Mouse (Mus musculus): ENCODE measurements around the gene Zfr. TPM values are rescaled to one million over a fixed set of nuclear protein-coding genes. Genes with fewer than 3 reads are reported as not detected.
"Not testable (repeated sequence)": the region's sequence is repeated elsewhere in the genome, so short reads cannot be mapped to it uniquely, and the experiment has no call there.

Zfr gene
- total RNA-seq, 2 experiments from 2014 or later, result 332 to 347 TPM

DNA sequence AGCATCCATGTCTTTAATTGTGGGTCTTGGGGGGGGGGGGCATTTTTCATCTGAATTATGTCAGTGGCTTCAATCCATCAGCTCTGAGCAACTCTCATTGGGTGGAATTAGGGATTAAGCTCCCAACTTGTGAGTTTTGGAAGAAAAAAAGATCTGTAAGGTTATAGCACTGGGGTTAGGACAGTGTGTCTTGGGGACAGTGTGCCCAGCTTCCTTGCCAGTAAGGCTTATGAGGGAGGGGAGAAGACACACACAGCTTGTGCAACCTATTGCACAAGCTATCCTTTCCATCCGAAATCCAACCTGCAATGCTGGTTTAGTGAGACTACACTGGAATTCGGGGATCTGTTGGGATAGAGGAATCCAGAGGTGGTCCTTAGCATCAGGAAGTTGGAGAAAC, 12.8 kb upstream of the Zfr start:
- no peak for DNase-seq (ENCODE audit: low spot score in 2 of 2)

DNA sequence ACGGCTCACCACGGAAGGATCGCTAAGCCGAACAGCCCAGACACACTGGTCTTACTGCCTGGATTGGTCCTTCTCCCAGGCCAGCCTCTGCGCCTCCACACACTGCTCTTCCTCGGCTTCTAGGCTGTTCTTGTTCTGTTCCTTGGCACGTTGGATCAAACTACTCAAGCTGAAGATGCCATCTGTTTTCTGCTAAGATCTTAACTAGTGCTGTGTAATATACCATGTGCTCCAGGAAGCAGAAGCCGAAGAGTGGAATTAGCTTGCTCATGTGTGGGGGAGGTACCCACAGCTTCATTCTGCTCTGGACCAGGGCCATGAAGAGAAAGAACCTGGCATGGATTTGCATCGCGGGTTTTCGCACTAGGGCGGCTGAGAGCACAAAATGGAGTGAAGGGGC, 11.2 kb upstream of the Zfr start:
- DNase-seq (ENCODE audit: low spot score in 2 of 2), result peak in 1 of 2 experiments; percentile 63

DNA sequence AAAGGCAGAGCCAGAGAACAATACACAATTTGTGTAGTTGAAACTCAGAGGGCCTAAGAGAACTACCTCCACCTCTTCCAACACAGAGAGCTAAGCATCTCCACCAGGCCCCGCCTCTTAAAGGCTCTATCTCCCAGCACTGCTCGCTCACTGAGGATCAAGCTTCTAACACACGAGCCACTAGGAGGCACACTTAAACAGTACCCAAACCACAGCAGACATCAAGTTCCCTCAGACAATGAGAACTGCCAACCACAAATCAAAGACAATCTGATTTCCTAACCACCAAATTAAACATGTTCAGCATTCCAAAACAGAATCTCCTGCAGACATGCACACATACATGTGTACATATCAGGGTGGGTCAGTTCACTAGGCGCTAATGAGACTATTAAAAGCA, 9.4 kb upstream of the Zfr start:
- DNase-seq (ENCODE audit: low spot score in 2 of 2), result no peak

DNA sequence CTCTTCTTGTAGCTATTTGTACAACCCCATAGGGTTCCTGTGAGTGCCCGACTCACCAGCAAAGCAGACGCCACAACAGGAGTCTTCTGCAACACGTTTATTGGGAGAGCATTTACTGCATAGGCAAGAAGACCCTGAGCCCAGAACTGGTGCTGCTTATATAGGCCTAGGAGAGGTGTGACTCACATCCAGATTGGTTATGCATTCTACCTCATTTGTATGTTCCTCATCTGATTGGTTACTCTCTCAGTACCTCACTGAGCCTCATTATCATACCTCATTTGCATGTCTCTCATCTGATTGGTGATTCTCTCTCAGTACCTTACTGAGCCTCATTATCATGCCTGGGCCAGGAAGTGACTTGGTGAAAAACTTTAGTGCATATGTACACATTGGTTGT, 8.7 kb upstream of the Zfr start:
- DNase-seq (ENCODE audit: low spot score in 2 of 2), result not testable (repeated sequence)

DNA sequence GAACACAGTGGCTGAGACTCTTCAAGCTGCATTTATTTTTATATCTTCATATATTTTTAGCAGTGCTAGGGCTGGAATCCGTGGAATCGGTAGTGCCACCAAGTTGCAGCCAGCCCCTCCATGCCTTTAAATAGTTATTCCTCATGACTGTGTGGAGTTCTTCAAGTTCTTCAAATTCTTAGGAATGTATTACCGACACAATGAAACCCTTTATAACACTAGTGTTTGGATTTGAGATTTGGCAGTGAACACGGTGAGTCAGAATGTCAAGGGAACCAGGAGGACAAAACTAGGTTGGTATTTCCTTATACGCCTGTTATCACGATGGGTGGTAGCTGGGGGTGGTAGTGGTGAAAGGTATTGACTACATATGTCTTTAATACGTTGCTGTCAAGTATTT, 6.4 kb upstream of the Zfr start:
- no peak for DNase-seq (ENCODE audit: low spot score in 2 of 2)

DNA sequence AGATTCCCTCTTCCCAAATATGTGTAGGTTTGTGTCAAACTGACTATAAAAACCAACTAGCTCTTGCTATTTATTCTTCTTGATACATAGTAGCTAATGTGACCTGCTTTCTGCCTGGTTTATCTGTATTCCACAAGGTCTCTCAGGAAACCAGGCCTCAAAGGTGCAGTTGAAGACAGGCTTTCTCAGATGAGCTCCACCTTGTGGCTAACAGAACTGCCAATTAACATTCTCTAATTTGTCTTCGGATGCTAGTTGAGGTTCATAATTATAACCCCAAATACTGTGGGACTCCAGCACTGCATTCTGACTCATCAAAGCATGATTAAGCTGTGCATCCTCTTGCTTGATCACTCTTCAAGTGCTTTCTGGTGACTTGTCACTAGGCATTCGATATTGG, 4.2 kb upstream of the Zfr start:
- peak in 1 of 2 experiments; percentile 37 for DNase-seq (ENCODE audit: low spot score in 2 of 2)

DNA sequence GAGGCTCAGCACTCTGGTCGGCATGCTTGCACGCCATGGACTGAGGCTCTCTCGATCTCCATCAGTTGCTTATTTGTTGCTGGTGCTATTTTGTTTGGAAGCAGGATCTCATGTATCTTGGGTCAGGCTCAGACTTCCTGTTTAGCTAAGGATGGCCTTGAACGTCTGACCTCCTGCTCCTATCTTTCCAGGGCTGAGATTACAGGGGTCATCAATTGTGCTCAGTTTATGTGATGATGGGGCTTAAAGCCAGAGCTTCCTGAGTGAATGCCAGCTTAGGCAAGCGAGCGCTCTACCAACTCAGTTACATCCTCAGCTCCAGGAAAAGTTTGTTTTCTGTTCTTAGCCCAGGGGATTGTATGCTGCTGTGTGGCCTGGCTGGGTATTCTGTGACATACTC, 3.1 kb upstream of the Zfr start:
- no peak for DNase-seq (ENCODE audit: low spot score in 2 of 2)

DNA sequence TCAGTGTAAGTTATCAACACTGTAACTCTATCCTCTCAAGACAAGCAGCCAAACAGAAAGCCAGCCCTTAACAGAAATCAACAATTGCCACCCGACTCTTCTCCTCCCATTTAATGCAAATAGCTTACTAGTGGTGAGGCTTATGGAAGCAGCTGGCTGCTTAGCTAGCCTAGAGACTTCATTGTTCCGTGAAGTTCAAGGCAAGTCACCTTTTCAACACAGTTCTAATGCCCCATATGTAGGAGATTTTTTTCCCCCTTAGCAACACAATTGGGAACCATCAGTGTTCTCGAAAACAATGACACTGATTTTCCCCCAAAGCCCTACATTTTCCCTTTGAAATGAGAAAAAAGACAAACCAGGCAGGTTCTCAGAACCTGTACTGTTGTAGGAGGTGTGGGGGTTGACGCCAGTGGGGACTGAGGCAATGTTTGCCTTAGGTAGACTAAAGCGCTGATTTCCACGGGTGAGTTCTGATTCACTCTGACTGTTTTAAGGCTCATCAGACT, 1.9 kb upstream of the Zfr start:
- DNase-seq (ENCODE audit: low spot score in 2 of 2), result no peak

DNA sequence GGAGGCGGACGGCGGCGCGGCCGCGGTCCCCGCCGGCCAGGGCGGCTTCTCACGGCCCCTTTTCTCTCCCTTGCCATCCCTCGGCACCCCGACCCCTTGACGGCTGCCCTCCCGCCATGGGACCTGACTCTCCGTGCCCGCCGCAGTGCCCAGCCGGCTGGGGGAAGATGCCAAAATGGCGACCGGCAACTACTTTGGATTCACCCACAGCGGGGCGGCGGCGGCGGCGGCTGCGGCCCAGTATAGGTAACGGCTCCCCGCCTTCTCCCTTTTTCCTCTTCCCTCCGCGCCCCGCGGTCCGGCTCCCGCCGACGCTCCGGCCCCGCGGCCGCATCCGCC, 431 bp downstream of the Zfr start:
- peak in 1 of 2 experiments; percentile 49 for DNase-seq (ENCODE audit: low spot score in 2 of 2)

DNA sequence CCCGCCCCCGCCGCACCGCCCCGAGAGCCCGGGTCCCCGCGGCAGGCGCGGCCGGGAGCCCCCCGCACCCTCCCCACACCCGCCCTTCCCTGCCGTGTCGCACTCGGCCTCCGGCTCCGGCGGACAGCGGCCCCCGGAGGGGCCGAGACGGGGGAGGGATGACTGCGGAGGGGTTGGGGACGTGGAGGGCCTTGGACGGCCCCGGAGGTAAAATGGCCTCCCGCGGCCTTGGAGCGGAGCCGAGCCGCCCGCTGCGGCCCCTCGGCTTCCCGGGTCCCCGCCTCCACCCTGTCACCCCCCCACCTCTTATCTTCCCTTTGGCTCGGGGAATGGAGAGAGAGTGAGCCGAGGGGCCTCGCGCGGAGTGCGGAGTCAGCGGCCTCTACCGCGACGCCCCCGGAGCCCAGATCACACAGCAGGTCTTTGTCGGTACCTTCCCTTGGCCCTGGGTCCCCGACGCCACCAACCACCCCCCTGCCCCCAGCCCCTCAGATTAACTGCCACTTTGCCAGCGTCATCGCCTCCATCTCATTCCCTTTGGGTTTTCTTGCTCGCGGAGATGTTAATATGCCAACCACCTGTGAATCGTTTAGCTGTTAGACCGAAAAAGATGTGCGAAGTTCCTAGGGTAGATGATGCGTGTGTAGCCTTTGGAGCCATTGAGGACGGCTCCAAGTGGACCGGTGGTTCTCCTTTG, 949 bp downstream of the Zfr start:
- peak; percentile 17 to 31 for DNase-seq (ENCODE audit: low spot score in 2 of 2)

DNA sequence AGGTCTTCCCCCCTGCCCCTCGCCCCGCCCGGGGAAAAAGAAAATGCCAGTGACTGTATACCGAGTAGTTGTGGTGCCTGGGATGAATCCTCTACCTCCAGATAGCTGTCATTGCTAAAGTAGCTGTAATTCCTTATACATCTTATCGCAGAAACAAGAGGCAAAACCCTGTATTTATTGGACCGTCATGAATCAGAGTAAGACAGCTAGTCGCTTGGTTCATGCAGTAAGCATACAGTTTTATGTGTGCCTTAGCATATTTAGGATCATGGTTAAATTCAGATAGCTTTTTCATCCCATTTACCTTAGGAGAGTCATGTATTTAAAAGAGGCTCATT, 1.5 kb downstream of the Zfr start:
- DNase-seq (ENCODE audit: low spot score in 2 of 2), result peak in 1 of 2 experiments; percentile 13

DNA sequence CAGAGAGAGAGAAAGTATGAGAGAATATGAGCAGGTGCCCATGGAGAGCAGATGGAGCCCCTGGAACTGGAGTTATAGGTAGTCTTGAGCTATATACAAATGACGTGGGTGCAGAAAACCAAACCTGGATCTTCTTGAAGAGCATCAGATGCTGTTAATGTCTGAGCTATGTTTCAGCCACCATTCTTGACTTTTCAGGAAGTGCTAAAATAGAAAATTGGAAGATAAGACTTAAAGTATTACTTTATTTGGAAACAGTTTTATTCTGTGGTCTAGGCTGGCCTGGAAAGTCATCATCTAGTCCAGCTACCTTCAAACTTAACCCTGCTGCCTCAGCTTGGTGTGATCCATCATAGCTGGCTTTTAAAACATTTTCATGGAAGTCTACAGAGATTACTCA, 7.3 kb downstream of the Zfr start:
- DNase-seq (ENCODE audit: low spot score in 2 of 2), result no peak

DNA sequence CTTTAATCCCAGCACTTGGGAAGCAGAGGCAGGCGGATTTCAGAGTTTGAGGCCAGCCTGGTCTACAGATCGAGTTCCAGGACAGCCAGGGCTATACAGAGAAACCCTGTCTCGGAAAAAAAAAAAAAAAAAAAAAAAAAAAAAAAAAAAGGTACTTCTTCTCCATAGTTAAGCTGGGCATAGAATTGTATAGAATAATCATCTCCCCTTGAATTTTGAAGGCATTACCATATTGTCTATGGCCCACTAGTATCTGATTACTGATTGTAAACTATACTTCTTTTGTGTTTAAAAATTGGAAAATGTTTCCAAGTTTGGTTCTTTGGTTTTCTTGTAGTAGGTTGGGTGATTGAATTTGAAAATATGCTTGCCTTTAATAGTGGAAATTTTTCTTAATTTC, 13.2 kb downstream of the Zfr start:
- DNase-seq (ENCODE audit: low spot score in 2 of 2), result not testable (repeated sequence)

DNA sequence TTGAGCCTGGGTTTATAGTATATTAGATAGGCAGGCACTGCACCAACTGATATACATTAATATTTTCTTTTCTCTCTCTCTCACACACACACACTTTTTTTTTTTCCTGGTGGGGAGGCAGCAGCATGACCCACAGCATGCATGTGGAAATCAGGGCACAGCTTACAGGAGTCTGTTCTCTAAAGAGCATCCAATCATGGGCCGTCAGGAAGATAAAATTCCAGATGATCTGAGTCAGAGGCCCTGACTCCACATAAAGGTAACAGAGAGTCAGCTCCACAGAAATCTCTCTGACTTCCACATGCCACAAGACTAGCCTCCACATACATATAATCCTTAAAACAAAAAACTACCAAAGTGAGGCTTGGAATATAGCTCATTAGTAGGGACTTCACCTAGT, 16.9 kb downstream of the Zfr start:
- no peak for DNase-seq (ENCODE audit: low spot score in 2 of 2)

DNA sequence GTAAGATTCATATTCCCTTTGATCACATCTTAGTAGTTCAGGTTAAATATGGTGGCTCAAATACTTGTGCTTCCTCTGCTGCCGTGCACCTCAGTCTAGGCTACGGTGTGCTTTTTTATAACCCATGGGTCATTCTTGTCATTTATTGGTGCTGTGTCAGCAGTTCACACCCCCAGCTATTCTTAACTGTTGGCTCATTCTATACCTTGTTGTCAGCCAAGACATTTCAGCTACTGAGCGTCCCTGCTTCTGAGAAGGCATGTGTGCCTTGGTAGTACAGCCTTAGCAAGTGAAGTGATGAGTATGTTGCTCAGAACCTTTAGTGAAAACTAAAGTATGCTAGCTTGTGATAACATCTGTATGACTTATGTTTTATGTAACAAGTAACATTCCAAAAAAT, 17.7 kb downstream of the Zfr start:
- no peak for DNase-seq (ENCODE audit: low spot score in 2 of 2)

DNA sequence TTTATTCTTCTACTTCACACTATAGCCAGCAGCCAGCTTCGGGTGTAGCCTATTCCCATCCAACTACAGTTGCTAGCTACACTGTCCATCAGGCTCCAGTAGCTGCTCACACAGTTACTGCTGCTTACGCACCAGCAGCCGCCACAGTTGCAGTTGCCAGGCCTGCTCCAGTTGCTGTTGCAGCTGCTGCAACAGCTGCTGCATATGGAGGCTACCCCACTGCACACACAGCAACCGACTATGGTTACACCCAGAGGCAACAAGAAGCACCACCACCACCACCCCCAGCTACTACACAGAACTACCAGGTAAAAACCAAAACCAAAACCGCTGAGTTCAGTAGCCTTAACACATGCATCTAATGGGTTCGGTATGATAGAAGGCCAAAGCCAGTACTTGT, 18.7 kb downstream of the Zfr start:
- no peak for DNase-seq (ENCODE audit: low spot score in 2 of 2)

DNA sequence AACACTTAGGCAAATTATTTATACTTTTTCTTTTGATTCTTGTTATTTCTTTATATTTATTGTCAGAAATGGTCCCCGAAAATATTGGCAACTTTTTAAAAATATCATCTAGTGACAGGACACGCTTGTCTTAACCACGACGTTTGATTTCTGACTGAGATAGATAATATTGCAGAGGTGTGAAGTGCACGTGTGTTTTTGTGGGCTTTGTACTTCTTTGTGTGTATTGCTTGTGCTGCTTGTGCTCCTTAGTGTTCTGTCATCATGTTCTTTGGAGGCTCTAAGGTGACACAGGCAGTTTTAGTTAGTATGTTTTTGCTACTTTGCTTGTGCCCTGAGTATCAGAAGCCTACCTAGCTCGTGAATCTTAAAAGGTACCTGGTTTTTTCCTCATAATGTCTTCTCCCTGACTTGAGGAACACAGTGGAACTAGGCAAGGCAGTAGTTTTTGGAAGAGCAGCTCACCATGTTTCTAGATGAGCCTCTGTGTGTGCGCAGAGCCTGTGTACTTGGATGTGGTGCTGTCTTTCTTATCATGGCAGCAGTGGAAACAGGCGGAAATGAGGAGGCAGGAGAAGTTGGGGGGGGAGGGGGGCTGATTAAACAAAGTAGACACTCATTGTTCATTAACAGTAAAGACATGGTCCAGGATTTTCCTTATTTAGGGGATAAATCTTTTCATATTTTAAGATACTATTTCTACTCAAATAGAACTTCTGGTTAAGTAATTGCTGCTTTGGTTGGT, 23.5 kb downstream of the Zfr start:
- no peak for DNase-seq (ENCODE audit: low spot score in 2 of 2)

DNA sequence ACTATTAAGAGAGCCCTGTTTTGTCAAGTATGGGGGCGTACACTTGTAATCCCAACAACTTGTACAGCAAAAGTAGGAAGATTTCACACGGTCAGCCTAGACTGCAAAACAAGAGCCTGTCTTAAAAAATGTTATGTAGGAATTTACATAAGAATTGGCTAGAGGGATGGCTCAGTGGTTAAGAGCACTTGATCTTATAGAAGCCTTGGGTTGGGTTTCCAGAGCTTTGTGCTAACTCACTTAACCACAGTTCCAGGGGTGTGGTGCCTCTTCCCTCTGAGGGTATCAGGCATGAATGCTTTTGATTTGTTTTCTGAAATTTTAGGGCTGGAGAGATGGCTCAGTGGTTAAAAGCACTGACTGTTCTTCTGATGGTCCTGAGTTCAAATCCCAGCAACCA, 29.8 kb downstream of the Zfr start:
- DNase-seq (ENCODE audit: low spot score in 2 of 2), result no peak

DNA sequence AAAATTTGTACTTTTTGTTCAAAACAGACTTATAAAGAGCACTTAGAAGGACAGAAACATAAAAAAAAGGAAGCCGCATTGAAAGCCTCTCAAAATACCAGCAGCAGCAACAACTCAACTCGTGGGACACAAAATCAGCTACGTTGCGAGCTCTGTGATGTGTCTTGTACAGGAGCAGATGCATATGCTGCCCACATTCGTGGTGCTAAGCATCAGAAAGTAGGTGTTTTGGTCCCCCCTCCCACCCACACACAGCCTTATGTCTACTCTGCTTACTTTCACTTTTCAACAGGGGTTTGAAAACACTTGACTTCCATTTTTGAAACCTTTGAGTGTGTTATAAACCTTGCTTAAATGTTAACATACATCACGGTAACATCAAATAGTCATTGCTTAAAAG, 31.9 kb downstream of the Zfr start:
- peak in 1 of 2 experiments; percentile 36 for DNase-seq (ENCODE audit: low spot score in 2 of 2)

DNA sequence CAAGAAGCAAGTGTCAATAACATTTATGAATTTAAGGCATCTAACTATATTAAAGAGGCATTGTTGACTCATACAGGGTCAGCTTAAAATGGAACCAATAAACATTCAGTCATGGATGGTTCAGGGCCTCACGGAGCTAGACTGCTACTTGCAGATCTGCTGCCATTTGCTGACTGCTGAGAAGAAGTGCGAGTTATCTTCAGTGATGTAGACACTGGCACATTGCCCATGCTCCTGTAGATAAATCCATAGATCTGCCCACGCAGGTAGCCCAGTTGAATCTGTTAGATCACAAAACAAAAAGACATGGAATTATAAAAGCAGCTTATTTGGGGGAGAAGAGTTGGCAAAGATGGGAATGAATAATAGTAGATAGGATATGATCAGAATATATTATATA, 36.1 kb downstream of the Zfr start:
- no peak for DNase-seq (ENCODE audit: low spot score in 2 of 2)

DNA sequence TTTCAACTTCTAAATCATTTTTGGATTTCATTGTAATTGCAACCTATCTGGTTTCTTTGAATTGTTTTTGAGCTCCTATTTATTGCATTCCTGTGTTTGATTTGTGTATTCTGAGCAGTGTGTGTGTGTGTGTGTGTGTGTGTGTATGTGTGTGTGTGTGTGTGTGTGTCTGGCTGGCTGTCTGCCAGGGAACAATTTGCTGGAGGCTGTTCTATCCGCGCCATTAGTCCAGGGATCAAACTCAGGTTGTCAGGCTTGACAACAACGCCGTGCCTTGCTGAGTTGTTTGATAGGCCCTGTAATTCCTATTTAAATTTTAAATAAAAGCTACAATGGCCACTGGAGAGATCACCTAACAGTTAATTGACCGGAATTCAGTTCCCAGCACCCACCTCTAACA, 60.5 kb downstream of the Zfr start:
- DNase-seq (ENCODE audit: low spot score in 2 of 2), result no peak

DNA sequence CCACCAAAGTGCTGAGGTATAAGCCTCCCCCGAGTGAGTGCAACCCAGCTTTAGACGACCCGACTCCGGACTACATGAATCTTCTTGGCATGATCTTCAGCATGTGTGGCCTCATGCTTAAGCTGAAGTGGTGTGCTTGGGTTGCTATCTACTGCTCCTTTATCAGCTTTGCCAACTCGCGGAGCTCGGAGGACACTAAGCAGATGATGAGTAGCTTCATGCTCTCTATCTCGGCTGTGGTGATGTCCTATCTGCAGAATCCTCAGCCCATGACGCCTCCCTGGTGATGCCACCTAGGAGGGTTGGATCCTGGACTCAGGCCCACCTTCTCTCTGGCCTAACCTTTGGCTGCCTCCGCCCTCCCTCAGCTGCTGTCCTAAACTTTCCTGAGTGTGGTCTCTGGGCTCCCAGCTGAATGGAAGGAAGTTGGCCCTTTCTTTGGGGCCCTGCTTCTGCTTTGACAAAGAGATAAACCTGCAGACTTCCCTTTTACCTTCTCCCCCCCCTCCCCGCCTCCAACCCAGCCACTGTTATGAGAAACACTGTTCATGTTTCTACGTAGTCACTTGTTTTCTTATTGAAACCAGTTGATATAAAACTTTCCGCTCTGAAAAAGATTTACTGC, 63.7 kb downstream of the Zfr start:
- not testable (repeated sequence) for DNase-seq (ENCODE audit: low spot score in 2 of 2)
